Mouse (Mus musculus) urinary bladder, adult 18-20 months (tissue): ENCODE measurements at regions not wholly inside any gene's neighbourhood (a gene's known extent, or its start where the extent isn't known, plus 50 kb on each side); places are given as distances from the start of the nearest gene placed in this dataset.
A peak's percentile ranks its signal among the peaks of the same experiment; 100 is the strongest.

Experiments
- DNase-seq, 2 experiments: peaks; one replicate each; pipeline ENCODE4 v3.0.0; 2022; ENCODE audit warnings: low spot score in 2 of 2, mixed read lengths in 2 of 2

DNA sequence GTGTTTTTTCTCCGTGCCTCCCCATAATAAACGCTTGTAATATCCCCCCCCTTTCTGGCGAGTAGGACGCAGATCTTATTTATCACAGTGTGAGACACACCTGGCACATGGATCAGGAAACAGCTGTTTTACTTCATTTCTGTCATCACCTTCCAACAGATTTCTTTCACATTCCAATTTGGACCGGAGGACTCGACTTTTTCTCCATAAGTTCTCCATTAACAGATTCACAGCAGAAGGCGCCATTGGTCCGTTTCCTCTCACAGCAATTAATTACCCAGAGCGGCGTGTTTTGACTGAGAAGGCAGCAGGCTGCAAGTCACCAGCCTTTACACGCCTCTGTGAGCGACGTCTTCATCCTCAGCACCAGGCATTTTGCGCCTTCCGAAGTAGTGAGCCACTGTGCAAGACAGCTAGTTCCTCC is 258.1 kb upstream of the Nt5e start:
- no peak for DNase-seq

DNA sequence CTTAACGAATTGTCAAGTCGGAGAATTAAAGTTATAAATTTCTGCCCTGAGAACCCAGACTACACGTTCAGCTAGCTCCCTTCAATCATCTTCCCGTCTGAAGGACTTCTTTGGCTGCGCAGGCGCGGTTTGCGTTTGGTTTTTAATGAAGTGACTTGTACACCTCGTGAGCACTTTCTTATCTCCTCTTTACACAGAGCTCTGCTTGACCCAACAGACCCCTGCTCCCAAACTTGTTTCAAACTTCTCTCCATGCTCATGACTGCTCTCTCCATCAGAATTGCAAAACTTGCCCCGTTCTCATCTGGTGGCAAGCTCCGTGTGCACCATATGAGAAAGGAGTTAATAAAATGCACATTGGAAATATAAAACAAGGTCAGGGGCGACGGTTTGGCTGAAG is 257.2 kb upstream of the Nt5e start:
- no peak for DNase-seq

DNA sequence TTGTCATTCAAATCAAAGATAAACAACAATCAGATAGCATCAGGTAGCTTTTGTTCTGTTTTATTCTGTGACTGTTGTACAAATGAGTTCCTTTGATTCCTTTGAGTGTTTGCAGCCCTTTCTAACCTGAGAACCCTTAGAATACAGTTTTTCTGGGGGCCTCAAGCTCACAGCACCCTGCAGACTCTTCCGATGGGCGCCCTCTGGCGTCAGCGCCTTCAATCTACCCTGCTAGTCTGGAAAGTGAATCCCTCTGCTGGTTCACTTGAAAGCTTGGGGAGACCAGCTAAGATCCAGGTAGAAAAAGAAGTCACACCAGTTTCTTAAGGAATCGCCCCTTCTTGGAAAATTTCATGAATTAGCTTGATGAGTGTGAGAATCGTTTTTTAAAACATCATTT is 253.8 kb upstream of the Nt5e start:
- peak in 1 of 2 experiments; percentile 5 for DNase-seq

DNA sequence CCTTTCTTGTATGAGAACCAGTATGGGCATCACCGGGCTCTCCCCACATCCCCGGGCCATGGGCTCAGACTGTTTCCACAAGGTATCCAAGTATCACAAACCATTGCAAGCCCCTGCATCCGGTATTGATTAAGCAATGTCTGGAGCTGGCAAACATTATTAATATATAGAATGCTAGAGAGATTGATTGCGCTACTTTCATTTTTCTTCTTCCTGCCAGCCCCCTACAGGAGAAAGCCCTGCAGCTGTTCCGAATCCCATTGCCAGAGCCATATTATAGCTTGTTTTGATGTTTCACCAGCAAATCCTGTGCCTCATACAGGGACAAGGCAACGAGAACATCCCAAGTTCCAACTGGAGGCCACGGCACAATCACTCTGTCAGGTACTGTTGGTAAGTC is 253.4 kb upstream of the Nt5e start:
- DNase-seq, result no peak

DNA sequence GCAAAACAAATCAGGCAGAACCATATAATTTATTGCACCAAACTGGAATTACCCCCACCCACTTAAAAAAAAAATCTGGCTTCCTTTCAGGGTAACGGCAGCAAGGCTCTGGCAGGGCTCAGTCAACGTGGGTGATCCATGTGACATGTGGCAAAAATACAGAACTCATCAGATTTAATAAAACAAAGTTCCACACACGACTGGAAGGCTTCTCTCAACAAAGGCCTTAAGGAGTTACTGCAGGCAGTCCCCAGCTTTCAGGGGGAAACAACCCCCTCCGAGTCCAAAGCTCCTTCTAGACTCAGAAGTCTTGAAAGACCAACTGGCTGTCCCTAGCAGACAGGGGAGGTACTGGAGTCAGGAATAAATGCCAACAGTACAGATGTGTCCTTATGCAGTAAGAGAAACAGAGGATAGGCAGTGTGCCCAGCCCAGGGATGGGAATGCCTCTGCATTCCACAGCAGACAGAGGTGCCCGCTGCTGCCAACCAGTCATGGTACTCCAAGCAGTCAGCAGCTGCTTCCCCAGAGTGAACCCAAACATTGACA is 244.0 kb upstream of the Nt5e start:
- no peak for DNase-seq

DNA sequence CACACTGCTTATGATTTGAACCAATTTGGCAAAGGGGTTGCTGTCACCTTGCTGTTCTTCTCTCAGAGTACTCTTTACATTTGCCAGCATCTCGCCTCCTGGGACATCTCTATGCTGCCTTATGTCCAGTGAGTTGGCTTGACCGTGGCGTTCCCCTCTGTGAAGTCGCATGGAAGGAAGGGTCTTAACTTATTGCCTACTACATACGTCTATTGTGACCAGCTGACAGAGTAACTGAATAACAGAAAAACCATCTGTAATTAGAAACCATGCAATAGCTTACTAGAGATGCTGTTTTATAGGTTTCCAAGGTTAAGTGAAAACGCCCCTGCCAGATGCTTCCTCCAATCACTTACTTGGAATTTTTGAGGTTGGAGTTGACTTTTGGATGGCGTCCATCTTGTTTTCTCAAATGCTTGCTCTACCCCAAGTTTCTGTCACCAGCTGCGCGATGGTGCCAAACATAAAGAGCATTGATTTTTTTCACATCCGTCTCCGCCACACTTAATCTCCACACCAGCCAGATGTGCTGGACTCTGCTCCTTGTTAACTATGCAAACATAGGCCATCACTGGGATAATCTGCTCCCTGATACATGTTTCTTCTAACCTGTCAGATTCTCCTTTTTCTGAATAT is 241.7 kb upstream of the Nt5e start:
- no peak for DNase-seq

DNA sequence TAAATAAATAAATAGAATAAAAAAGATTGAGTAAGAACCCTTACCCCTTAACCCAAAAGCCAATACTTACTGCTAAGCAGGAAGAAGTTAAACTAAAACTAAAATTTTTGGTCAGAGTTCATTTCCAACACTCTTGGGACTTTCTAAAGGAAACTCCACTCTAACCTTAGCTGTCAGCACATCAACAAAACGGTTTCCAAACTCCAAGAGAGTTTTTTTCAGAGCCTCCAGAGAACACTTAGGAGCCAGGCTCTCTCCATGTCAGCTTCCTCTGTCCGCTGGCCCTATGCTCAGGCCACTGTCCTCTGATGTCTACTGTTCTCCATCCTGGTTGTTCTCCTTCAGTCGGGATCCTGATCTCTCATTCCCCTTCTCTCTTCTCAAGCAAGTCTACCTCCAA is 241.1 kb upstream of the Nt5e start:
- DNase-seq, result no peak

DNA sequence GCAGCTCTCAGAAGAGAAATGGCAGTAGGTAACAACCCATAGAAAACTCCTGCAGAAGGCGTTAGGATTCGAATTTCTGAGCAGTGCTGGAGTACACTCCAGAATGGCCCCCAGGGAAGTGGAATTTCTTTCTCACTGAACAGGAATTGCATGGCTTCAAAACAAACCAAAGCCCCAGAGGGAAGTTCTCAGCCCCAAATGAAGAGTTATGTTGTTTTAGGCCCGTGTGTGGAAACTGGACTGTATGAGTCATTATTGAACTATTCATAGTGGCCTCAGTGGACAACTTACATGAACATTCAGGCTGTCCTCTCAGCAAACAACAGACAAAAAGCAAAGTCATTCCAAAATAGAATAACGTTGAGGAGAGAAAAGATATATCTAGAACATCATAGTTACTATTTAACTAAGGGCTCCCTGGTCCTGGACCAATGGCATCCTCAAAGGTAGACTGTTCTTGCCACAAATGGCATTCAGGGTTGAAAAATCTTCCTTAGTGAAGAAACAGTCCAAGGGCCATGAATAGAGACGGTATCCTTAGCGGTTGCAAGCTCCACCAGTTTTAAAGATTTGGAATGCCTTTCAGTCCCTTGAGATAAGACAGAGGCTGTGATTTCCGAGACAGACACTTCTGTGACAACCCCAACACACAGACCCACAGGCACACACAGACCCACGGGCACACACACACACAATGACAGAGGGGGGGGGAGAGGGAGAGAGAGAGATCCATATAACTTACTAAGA is 235.0 kb upstream of the Nt5e start:
- DNase-seq, result no peak

DNA sequence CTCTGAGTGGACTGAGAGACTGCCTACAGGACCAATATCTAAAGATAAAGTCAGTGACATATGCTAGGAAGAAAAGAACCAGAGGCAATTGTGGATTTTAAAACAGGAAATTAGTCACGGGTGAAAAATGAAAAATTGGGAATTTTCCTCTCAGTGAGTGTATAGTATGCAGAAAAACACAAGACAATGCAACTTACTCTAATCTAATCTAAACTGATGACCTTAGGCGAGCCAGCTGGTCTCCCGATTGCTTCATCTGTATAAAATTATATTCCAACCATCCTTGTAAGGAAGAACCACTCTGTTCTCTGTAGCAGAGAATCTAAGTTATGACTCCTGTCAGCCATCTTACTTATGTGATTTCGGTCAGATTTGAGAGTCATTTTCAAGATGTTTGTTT is 234.4 kb upstream of the Nt5e start:
- DNase-seq, result no peak

DNA sequence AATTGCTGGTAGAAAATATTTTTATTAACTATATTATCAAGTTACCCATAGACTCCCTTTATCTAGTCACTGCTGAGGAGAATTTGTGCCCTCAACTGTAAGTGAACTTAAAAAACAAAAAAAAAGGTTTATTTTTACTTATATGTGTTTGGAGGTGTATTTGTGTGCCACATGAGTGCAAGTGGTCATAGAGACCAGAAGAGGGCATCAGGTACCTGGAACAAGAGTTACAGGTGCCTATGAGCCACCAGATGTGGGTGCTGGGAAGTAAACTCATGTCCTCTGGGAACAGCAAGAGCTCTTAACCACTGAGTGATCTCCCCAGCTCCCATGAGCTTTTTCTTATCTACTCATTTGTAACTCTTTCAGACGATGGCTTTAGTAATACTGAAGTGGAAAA is 213.9 kb upstream of the Nt5e start:
- no peak for DNase-seq

DNA sequence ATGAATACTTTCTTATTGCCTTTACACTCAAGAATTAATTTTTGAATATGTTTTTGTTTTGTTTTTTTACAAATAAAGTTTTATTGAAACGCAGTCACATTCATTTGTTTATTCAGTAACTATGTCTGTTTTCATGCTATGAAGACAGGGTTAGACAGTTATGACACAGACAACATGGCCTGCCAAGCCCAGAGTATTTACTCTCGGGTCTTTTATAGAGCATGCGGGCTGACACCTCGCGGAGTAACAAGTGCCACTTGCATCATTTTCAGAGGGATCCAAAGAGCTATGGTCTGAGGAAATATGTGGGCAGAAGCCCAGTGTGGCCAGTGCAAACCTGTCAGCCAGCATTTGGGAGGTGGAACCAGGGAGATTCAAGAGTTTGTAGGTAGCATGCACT is 206.5 kb upstream of the Nt5e start:
- DNase-seq, result no peak

DNA sequence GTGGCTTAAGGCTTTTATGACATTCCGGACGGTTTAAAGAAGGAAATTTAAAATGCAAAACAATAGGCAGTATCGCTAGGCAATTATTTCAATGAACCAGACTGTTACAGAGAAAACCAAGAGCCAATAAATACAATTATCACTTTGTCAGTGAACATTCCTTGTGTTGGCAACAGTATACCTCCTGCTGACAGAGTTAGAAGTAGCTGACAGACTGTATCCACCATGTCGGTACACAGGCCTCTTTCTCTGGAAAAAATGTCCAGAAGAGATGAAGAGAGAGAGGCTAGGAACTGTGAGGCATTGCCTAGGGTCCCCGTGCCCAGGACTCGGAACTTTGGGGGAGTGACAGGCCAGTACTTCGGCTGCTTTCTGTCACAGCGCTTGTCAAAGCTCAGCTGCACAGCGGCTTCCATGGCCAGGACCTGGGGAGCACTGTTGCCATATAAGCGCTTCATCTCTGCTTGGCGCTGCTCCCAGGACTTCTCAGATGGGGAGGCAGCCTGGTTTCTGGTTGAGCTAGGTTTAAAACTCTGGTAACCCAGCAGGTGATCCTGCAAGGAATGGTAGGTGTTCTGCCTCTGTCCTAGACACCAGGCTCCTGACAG is 205.9 kb upstream of the Nt5e start:
- DNase-seq, result no peak

DNA sequence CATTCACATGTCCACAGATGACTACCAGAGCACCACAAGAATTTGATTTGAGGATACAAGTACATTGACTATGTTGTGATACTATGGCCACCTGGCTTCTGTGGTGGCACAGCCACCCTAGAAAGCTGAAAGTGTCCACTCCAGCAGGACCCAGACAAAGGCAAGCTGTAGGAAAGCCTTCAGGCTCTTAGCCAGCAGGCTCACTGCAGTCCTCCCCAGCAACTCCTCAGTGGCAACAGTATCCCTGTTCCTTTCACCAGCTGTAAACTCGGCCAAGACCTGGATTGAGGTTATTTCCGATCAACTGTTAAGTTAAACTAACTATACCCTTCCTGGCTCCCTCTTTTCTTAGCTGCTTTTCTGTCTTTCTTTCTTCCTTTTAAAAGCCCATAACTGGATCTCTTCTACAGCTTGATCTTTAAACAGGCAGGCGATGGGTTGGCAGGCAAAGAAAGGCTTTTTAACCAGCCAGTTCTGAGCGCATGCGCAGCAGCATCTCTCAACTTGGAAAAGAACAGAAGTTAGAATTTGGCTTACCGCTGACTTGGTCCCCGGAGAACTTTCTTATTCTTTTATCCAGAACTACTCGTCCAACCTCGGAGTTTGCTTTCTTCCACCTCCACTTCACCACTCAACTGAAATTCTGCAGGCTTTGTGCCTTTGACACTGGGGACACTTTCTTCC is 202.5 kb upstream of the Nt5e start:
- DNase-seq, result no peak

DNA sequence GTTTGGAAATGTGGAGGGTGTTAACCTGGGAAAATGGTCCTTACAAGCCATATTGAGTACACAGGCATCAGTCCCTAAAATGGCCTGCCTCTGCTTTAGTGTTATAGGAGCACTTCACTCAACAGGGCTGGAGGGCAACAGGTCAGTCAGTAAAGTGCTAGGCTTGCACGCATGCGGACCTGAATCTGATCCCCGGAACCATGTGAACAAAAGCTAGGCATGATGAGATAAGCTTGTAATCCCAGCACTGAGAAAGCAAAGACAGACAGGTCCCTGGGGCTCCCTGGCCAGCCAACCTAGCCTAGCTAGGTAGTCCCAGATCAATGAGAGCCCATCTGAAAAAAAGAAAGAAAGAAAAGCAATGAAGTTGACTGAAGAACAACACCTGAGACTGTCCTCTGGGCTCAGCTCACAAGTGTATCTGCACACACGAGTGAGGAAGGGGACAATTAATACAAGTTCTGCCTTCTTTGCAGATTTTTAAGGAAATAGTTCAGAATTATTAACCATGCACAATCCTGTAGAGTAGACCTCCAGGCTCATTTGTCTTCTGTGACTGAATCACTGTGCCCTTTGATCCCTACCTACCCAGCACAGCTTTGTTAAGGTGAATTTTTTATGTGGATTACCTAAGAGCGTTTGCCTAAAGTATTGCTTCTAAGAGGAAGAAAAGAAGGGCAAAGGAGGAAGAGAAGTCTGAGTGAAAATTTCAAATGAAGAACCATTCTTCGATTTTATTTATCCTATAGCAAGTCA is 163.8 kb upstream of the Nt5e start:
- DNase-seq, result no peak

DNA sequence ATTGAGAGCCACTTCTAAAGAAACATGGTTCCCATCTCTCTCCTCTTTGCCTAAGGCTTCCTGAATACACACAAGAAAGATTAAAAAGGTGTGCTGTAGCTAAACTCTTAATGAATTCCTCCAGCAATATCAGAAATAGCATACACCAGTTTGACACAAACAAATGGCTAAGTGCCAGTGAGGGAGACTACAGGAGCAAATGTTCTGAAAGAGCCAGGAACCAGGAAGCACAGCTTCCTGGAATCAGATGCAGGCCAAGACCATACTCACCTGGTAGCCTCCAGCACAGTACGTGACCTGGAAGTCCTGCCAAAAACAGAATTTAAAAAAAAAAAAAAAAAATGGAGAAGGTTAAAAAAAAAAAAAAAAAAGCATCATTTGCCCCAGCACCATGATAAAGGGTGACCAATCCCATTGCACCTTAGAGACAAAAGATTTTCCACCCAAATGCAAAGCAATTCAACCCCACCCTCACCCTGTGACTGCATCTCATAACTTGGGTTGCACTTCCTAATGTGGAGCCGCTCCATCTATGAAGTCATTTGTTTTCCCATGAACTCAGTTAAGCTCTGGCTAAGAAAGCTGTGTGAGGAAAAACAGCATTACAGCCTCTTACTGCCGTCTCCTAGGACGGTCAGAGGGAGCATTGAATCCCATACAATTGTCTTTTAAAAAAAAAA is 149.3 kb upstream of the Nt5e start:
- no peak for DNase-seq

DNA sequence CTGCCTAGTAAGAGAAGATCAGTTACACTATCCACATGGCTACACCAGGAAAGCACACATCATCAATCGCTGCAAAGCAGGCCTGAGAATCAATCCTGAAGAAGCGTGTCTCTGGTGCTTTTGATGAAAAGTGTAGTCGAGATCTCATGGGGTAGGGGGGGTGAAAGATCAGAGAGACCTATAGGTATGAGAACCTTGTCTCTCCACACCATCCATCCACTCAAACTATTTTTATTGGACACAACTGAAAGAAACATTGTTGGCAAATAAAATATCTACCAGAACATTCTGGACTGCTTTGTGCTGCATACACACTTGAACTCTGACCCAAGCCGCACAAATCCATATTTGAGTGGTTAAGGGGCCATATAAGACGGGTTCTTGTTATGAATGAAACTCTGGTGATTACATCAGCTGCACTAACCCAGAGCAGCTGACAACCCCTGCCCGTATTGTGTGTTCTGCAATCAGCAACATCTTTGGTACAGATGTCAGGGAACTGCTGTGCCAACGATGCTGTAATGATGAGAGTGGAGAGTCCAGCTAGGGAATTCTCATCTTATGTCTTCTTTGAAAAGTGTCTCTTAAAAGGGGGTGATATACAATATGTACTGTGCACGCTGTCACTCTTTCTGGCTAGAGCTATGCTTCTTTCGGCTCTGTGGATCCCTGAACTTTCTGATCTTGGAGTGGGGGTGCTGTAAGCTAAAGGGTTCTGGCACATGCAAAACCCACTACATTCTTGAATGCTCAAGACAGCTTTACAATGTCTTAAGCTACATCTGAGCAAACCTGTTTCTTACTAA is 145.6 kb upstream of the Nt5e start:
- DNase-seq, result no peak

DNA sequence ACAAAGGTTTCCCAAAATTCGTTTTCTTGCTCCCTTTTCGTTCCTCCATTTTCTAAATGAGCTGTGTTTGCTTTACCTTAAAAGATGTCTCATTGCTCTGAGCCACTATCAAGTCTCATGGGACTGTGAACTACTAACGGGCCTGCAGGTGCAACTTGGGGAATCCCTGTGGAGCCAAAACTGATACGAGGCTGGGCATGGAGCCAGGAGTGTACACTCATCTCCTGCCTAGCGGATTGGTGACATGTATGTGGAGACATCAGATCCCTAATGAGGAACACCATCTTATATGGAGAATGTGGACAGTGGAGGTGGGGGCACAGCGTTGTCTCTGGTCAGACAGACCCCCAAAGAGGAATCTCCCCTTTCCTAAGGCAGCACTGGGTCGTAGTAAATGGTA is 119.6 kb upstream of the Nt5e start:
- DNase-seq, result no peak

DNA sequence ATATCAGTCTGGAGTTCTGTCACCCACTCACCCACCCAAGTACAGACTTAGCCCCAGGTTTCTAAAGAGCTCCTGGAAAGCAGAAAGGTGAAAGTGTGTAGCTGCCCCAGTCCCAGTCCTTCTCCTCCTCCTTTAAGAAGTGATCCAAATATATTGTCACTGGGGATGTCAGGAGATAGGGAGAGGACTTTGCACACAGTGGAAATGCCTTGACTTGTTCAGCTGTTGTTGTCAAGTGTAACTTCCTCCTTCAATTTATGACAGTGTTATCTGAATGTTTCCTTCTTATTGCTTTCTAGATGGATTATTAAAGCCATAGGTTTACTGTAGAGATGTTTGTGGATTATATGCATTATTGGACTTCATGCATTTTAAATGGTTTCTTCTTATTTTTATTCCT is 119.0 kb upstream of the Nt5e start:
- no peak for DNase-seq

DNA sequence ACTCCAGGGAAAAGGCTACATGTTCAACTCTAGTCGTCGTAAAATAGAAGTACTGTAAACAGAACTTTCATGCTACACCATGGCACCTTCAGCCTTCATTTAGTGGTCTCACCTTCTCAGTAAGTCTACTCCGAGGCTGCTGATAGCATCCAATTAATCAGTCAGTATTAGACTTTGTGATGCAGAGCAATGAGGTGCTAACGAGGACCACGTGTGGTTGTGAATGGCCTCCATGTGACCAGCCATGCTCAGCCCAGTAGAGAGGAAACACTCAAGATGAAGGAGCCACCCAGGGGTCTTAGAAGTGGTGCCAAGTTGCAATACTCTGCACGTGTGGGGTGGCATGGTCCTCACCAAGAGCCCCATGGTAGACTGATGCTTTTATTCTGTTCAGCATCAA is 112.2 kb upstream of the Nt5e start:
- no peak for DNase-seq

DNA sequence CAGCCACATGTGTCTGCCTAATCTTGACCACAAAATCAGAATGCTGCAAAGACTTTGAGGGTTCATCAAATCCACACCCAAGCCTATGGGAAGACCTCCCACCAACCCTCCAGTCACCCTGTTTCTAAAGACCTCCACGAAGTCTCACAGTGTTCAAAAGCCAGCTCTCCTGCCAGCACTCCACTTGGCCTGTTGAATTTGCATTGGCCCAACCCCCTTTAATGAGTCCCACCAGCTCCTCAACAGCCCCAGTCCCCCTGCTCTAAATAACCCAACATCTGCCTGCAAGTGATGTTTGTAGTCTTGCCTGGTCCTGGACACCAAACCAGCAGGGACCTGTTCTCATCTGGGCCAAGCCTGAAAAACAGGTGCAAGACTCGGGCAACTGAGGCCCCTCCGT is 106.6 kb upstream of the Nt5e start:
- no peak for DNase-seq
